Mouse (Mus musculus) CD4-positive helper T cell, adult 2 months (primary cell): ENCODE measurements at regions not wholly inside any gene's neighbourhood (a gene's known extent, or its start where the extent isn't known, plus 50 kb on each side); places are given as distances from the start of the nearest gene placed in this dataset.

ENCODE experiments used
- DNase-seq: peaks from one replicate; pipeline ENCODE4 v3.0.0-alpha.2; 2012; ENCODE audit warnings: low read depth, missing footprints, low spot score

DNA sequence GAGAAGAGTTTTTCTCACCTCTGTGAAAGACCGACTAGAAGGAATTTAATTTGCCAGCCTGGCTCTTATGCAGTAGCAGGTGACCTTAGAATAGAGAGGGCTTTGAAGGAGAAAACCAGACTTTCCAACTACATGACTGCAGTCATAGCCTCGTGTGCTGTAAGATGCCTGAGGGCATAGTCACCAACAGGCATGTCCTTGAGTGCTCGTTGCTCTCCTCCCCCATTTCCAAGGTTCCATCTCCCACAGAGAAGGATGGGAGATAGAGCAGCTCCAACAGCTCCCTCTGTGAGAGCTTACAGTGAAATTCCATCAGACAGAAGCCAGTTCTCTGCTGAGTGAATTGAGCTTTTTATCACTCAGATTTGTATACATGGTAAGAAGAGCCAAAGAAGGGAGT lies 398.1 kb upstream of the Id4 start:
- DNase-seq = no peak

GRCm38 (mm10) chr13:47868656-47869055 lies 392.4 kb upstream of the Id4 start:
- DNase-seq = no peak

DNA sequence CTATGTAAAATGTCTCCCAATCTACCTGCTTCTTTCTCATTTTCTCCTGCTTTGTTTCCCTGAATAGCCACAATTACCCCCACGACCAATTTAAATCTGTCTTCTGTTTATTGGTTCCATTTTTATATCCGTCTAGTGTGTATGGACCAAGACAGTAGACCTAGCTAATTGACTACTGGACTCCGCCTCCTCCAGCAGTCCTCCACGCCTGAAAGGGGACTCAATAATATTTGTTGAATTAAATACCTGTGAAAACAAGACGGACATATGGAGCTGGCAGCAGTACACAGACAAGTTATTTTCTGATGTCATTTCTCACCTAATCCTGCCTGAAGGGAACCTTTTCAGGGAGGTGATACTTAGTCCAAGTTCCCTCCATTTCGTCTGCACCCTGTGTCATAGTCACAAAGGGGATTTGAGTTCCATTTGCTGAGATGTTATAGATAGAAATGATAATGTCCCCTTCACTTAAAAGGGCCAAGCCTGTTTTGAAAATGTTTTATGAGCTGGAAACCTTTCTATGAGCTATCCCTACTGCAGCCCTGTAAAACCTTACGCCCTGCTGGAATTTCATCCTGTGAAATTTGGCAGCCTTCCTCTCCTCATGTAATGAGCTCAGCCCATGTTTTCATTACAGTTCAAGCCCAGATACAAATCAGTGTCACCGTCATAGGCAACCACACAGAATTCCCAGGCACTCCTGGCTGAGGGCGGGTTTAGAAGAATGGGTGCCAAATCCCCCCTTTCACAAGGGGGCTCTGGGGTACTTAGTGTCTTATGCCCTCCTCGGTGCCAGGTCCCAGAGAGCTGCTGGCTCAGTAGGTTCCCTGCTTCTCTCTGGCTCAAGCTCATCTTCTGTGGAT lies 391.1 kb upstream of the Id4 start:
- DNase-seq = no peak

- DNase-seq = no peak
These were observed 388.4 kb upstream of the Id4 start for GRCm38 (mm10) chr13:47872645-47873044.

GRCm38 (mm10) chr13:47892569-47892968 lies 368.5 kb upstream of the Id4 start:
- DNase-seq = no peak

DNA sequence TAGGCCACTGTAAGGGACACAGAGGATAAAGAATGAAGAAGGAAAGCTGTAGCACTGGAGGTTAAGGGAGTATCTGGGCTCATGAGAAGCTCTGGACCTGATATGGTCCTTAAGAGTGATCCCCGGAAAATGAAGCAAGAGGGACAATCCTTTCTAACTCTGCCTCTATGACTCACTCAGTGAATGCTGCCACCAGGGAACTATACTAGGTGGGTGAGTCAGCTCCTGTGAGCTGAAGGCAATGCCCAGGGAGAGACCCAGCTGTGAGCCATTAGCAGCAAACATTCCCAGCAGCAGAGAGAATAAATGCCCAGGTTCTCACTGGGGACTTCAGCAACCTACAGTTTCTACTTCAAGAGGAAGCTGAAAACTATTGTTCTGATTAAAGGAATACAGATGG lies 366.7 kb upstream of the Id4 start:
- no peak for DNase-seq

DNA sequence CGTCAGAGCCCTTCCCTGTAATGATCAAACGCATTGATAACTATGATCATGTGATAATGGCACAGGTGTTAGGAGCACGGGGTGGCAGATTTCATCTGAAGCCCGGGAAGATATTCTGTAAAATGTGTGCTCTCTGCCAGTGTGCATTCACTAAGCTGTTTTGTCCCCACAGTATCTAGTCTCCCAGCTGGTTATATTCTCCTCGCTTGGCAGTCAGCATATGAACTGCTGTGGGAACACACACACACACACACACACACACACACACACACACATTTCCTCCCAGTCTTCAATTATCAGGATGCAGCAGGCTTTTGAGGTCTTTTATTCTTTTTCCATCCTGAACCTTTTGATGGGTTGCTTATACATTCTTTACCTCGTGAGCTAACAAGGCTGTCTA lies 365.8 kb upstream of the Id4 start:
- no peak for DNase-seq

- no peak for DNase-seq
These were observed 364.4 kb upstream of the Id4 start for GRCm38 (mm10) chr13:47896646-47897045.

DNA sequence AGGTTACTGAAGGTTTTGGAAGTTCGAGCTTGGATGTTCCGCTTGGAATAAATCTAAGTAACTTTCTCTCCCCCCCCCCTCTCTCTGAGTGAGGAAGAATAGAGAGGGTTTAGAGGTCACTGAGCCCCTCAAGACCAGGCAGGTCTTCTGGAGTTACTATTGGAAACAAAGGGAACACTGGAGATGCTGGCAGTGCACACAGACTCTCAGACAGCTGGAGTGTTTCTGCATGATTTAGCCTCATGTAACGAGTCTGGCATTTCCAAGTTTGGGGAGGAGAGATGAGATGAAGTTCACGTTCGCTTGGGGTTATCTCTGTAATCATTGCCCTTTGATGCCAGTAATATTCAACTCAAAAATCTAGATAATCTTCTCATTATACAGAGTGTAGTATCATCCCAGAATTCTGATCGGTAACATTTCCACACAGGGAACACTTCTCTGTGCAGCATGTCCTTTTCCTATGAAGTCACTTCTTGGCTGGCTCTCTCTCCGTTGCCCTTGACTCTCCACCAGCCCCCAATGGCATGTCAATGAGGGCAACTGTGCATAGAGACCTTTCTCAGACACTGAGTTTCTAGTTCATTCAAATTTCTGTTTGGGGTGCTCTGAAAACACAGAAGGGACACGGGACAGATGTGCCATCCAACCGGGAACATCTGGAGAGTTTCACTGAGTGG lies 351.0 kb upstream of the Id4 start:
- no peak for DNase-seq

DNA sequence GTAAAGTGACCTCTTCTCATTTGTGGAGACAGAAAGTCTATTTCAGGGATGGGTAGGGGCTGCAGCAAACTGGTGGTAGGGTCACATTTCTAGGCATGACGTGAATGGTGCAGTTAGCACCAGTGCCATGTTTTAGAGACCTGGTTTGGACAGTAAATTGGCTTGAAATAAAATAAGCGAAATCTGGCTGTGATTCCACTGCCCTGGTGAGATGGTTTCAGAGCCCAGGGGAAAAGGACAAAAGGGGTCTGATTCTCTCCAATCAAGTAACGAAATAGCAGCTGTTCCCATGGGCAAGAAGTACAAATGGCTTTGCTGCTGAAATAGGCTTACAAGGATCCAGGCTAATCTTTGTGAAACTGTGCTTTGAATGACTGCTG lies 350.5 kb upstream of the Id4 start:
- DNase-seq = no peak

GRCm38 (mm10) chr13:47916456-47916855 lies 344.6 kb upstream of the Id4 start:
- no peak for DNase-seq

GRCm38 (mm10) chr13:47917370-47917769 lies 343.7 kb upstream of the Id4 start:
- DNase-seq = no peak

- DNase-seq = no peak
These were observed 340.0 kb upstream of the Id4 start for GRCm38 (mm10) chr13:47921044-47921443.

DNA sequence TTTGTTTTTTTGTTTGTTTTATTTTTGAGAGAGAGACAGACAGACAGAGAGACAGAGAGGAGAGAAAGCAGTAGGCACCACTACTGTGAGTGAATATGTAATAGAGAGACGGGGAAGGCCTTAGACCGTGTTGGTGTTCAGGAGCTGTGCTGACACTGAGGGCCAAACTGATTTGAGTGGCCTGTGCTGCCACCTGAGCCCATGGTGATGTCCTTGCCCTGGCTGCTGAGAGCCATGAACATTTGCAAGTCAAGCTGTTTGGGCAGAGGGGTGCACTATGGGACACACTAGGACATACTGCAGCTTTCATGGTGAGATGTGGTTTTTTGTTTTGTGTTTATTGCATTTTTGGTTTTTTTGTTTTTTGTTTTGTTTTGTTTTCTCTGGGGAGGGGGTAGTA lies 320.3 kb upstream of the Id4 start:
- DNase-seq = no peak

GRCm38 (mm10) chr13:47942368-47942787 lies 318.6 kb upstream of the Id4 start:
- no peak for DNase-seq

- no peak for DNase-seq
These were observed 317.4 kb upstream of the Id4 start for GRCm38 (mm10) chr13:47943645-47944044.

DNA sequence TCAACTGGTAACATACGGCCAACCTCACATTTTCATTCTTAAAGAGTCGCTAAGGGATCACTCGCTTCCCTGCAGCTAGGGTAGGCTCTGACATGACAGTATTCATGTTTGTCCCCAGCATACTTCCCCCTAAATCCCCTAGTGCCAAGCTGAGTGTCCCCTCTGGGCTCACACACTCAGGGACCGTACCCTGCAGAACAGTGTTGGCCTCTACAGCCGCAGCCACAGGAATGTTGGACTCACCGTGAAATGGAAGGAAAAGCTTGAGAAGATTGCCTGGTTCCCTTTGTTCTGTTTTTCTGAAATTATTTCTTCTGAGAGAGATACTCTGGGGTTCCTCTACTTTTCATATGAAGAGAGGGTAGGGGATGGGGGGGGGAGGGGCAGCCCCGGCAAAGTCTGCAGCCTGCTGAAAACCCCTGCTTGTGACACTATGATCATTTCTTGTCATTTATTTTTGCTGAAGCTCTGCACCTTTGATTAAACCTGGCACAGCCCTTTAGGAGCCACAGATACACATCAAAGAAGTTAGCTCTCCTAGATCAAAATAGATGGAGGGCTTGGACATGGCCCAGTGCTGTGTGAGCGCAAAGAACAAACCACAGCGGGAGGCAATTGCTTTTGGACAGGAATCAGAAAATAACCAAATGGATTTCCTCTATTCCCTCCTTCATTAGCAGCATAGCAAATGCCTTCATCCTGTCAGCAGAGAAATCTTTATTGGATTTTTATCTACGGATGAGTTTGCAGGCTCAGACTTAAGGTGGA lies 312.7 kb upstream of the Id4 start:
- DNase-seq = no peak

DNA sequence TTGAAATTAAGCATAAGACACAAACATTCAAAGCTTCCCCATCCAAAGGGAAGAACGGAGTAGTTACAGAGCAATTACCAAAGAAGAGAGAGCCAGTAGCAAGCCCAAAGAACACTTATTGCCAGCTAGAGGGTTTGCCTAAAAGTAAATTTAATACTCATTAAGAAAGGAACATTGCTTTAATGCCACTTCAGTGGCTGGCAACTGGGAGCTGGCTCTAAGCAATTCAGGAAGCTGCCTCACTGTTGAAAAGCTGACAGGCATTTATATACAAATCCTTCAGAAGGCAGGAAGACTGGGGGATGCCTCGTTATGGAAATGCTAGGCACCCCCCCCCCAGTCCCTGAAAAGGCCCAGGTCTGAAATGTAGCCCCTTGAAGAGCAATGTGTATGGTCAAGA lies 310.6 kb upstream of the Id4 start:
- no peak for DNase-seq

GRCm38 (mm10) chr13:47951043-47951442 lies 310.0 kb upstream of the Id4 start:
- DNase-seq = no peak

DNA sequence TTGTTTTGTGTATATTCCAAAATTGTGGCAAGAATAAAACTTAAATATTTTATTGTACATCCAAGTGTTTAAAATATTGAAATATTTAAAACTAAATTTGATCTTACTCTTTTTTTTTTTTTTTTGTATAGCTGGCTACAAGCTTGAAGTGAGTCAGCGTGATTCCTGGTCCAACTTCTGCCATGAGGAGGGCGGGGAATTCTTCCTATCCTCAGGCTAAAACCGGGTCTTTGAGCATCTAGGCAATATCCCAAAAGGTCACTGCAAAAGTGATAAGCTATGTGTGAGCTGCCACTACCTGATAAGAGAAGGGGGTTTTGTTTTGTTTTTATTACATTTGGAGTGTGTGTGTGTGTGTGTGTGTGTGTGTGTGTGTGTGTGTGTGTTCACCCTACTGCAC lies 308.1 kb upstream of the Id4 start:
- no peak for DNase-seq

- no peak for DNase-seq
These were observed 307.3 kb upstream of the Id4 start for GRCm38 (mm10) chr13:47953776-47954175.

GRCm38 (mm10) chr13:47955504-47955903 lies 305.5 kb upstream of the Id4 start:
- DNase-seq = no peak
